In the genomic region with DNA sequence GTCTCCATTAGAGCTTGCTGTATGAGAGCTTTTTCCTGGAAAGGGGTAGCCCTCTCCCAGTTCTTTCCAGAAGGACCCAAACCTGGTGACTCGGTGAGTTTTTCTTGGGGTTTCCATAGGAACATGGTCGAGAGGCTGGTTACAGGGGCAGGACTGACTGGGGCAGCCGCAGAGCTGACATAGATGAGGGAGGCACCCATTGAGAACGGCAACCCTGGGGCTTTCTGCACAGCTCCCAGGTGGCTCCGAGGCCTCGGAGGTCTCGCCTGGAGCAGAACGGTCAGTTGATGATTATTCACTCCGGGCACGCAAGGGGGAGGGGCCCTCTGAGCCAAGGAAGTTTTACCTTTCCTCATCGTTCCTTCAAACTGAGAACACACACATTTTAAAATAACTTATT, we compare ENCODE assay signal across 18 mouse cellular contexts.
"Had no signal": no experiment of that assay in that cellular context is flagged by ENCODE, and none has a peak within 500 bp of the region (broad histone marks: within the 10 kb centered on the region; RNA-seq: fewer than 3 reads in every experiment).

No protein-coding gene starts in this region.

- H3K9ac ChIP-seq: liver, postnatal 0 days; lung, embryonic 15.5 days; midbrain, embryonic 13.5 days; midbrain, embryonic 15.5 days; neural tube, embryonic 12.5 days; stomach, embryonic 15.5 days had no signal

- H3K27ac ChIP-seq: lung, embryonic 15.5 days; macrophage; midbrain, embryonic 13.5 days; midbrain, embryonic 15.5 days; neural tube, embryonic 12.5 days; stomach, embryonic 15.5 days; stomach, postnatal 0 days had no signal

- H3K36me3 ChIP-seq: lung, embryonic 15.5 days; midbrain, embryonic 13.5 days; midbrain, embryonic 15.5 days; neural tube, embryonic 12.5 days; stomach, embryonic 15.5 days had no signal

- ATAC-seq: liver, postnatal 0 days; lung, postnatal 0 days; midbrain, embryonic 13.5 days; midbrain, embryonic 15.5 days had no signal

- DNase-seq: liver, postnatal 0 days; lung, adult 2 months; lung, postnatal 14 days; lung, postnatal 36 days; right cerebral cortex, postnatal 14 days; thymus, adult 2 months; thymus, postnatal 25 days; thymus, postnatal 4 days had no signal

- H3K4me2 ChIP-seq: lung, embryonic 15.5 days; midbrain, embryonic 11.5 days; midbrain, embryonic 13.5 days; midbrain, embryonic 15.5 days; neural tube, embryonic 12.5 days; stomach, embryonic 15.5 days had no signal

- H3K9me3 ChIP-seq: lung, embryonic 15.5 days; megakaryocyte, embryonic 14.5 days; midbrain, embryonic 13.5 days; midbrain, embryonic 15.5 days; neural tube, embryonic 12.5 days; stomach, embryonic 15.5 days had no signal

- H3K4me3 ChIP-seq: lung, embryonic 15.5 days; megakaryocyte, embryonic 14.5 days; midbrain, embryonic 13.5 days; midbrain, embryonic 15.5 days; neural tube, embryonic 12.5 days; stomach, embryonic 15.5 days had no signal

- H3K27me3 ChIP-seq: lung, embryonic 15.5 days; midbrain, embryonic 13.5 days; midbrain, embryonic 15.5 days; neural tube, embryonic 12.5 days; stomach, embryonic 15.5 days had no signal

- H3K4me1 ChIP-seq: midbrain, embryonic 13.5 days; midbrain, embryonic 15.5 days; neural tube, embryonic 12.5 days; stomach, embryonic 15.5 days had no signal
